Mouse (Mus musculus): ENCODE measurements around the gene Them4.

Them4 gene

DNA sequence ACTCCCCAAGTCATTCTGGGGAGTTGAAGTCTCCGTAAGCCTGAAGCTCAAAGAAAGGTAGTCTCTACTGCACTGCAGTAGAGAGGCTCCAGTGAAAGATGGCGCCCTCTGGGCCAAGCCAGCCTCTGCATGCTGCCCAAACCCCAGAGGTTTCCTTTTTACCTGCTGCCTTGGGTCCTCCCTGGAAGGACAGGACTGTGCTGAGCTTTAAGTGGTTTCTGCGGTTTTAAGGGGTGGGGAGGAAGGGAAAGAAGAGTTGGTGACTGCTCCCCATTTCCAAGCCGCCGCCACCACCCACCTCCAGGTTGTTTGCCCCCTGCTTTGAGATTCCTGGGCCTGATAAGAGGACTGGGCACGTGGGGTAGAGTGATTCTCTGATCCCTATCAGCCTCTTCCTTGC lies 58.7 kb downstream of the Them4 start:
- CTCF ChIA-PET = no interaction called here

DNA sequence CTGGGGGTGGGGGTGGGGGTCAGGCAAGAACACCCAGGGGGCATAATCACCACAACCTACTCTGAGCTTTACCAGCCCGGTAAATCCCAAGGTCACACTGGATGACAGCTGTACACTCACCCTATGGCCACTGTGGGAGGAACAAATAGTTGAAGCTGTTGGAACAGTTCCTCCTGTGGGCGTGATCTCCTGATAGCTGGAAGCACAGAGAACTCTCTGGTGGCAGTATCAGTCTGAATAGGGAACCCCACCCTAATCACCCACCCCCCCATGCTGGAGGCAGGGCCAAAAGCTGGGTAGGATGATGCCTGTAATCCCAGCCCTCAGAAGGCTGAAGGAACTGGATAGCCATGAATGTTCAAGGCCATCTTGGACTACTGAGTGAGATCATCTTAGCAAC lies 59.8 kb downstream of the Them4 start:
- CTCF ChIA-PET = no interaction called here

DNA sequence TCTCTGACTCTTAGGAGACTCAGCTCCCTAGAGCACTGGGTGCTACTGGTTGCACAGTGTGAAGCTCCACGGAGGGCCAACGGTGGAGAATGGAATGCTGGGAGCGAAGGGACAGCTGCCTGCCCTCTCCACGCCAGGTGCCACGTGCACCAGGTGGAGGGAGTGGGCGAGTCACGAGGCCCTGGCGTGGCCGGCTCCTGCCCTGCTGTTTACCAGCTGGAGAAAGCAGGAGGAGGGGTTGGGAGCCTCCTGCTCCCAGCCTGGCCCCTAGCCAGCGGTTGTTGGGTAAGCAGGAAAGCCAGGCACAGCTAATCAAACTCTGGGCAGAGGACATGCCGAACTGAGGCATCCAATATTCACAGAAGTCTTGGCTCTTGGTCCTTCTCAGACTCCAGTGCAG lies 61.7 kb downstream of the Them4 start:
- CTCF ChIA-PET = no interaction called here

DNA sequence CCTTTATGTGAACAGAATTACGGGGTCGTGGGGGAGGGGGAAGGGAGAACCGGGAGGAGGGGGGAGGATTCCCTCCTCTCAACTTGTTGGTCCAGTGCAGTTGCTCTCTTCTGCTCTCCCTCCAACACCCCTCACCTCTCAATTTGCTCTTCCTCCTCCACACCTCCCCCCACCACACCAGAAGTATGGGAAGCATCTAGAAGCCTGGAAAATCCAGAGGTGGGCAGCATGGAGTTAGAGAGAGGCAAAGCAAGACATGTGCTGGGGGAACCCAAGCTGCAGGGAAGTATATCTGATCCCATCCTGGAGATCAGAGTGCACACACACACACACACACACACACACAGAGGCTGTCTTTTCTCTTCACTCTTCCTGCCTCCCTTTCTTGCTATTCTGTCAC lies 62.1 kb downstream of the Them4 start:
- CTCF ChIA-PET = no interaction called here

GRCm38 (mm10) chr3:94372641-94373040 lies 62.8 kb downstream of the Them4 start, which contains the start of gene Rorc:
TSS of gene Rorc (plus strand) at chr3:94372794.
- CTCF ChIA-PET = no interaction called here

- CTCF ChIA-PET = no interaction called here
Measured at GRCm38 (mm10) chr3:94373090-94373489, 63.2 kb downstream of the Them4 start.

DNA sequence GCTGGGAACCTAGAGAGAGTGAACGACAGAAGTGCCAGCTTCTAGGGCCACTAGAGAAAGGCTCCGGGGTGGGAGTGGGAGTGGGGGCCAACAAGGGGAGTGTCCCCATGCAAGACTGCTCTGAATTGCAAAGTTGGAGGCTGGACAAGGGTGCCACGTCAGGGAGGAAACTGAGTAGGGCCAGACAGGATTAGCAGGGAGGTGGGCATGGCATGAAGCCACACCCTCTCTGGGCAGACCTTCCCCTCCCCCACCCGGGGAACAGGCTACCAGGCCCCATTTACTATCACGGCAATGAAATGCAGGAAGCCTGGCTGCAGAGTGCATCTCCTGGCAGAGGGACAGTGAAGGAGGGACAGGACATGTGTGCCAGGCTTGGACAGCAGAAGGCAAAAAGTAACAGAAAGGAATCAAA lies 63.7 kb downstream of the Them4 start:
- CTCF ChIA-PET = no interaction called here

DNA sequence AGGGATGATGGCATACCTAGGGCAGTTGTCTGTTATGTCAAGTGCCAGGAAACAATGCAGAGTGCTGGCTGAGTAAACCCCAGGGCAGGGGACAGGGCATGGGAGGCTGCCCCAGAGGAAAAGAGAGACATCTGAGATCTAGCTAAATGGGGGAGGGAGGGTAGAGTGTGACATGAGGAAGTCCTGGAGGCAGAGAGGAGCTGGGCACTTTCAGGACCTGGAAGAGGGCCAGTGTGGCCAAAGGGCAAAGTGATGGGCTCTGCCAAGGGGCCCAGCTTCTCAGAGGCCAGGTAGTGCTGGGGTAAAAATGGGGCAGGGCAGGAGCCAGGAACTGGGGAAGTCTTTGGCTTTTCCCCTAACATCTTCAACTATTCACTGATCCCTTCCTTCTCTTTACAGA lies 64.7 kb downstream of the Them4 start:
- CTCF ChIA-PET = interaction anchor here (0.7 kb wide), 1 partner anchor 9 kb away, joined by 9 read pairs; no protein-coding TSS in a partner anchor

DNA sequence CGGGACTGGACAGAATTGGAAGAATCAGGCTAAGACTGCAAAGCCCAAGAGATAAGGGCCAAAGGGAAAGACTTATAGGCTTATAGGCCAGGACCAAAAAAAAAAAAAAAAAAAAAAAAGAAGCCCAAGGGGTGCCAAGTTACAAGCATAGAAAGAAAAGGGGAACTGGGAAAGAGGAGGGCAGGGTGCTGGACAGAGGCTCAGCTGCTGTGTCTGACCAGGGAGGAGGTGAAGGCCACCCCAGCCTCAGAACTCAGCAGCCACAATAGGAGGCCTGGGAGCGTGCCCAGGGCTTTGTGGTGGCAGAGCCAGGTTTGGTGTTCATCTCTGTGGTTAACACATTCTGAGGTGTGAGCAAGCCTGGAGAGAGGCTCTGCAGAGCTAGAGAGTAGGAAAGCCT lies 65.3 kb downstream of the Them4 start:
- CTCF ChIA-PET = interaction anchor here (0.7 kb wide), 1 partner anchor 9 kb away, joined by 9 read pairs; no protein-coding TSS in a partner anchor

DNA sequence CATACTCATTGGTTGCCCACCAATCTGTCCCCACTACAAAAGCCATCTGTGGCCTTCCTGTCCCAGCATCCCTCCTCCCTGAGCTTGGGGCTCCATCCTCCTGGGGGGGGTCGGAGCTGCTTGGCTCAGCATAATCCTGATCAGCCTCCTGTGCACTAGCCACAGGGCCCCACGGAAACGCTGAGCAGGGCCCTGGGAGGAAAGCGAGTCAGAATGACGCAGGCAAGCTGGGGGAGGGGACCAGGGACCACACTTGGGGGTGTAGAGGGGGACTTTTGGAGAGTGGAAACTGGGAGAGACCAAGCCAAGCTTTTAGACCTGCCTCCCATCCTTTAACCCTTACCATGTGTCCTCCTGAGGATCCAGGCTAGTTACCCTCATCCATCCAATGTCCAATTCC lies 66.0 kb downstream of the Them4 start:
- CTCF ChIA-PET = no interaction called here

- CTCF ChIA-PET = no interaction called here
Measured at GRCm38 (mm10) chr3:94377028-94377923, 67.4 kb downstream of the Them4 start.

GRCm38 (mm10) chr3:94379831-94380510 lies 70.1 kb downstream of the Them4 start:
- CTCF ChIA-PET = no interaction called here

Data from spleen, embryonic (tissue).